Mouse (Mus musculus) heart, embryonic 10.5 days (tissue): ENCODE data around the gene Slc26a8. TPM values are rescaled to one million over a fixed set of nuclear protein-coding genes. Genes with fewer than 3 reads are reported as not detected.
"Not testable (repeated sequence)": the region's sequence is repeated elsewhere in the genome, so short reads cannot be mapped to it uniquely, and the experiment has no call there.

Experiments
- DNase-seq: peaks from one replicate; pipeline ENCODE4 v3.0.0-alpha.2; 2017; ENCODE audit warnings: low spot score
- H3K27ac ChIP-seq: fragments of 300-500 bp; sonication (generic); 2 replicates; pipeline ENCODE4 v1.5.1; 2016; ENCODE audit warnings: mild to moderate bottlenecking
- H3K27me3 ChIP-seq: fragments of 300-500 bp; sonication (generic); 2 replicates; pipeline ENCODE4 v1.6.1; 2016; ENCODE audit warnings: mild to moderate bottlenecking; ENCODE audit not compliant: poor library complexity, insufficient read depth, severe bottlenecking
- H3K36me3 ChIP-seq: fragments of 300-500 bp; sonication (generic); 2 replicates; pipeline ENCODE4 v1.6.1; 2016; ENCODE audit warnings: mild to moderate bottlenecking, moderate library complexity
- H3K4me1 ChIP-seq: fragments of 300-500 bp; sonication (generic); 2 replicates; pipeline ENCODE4 v1.6.1; 2016; ENCODE audit warnings: mild to moderate bottlenecking
- H3K4me3 ChIP-seq: fragments of 300-500 bp; sonication (generic); 2 replicates; pipeline ENCODE4 v1.5.1; 2016; ENCODE audit warnings: mild to moderate bottlenecking, moderate library complexity
- H3K9me3 ChIP-seq: fragments of 300-500 bp; sonication (generic); 2 replicates; pipeline ENCODE4 v1.6.1; 2016; ENCODE audit warnings: mild to moderate bottlenecking, moderate library complexity
- WGBS: fragments of 180-500 bp; shearing (Covaris S2); methylation state at CpG from one replicate; pipeline ENCODE4 v1.1.7; 2016; 5-methylcytosine and 5-hydroxymethylcytosine counted together
- polyA plus RNA-seq: library from polyadenylated mRNA; unstranded; fragments of >200 nt; fragmentation: Nextera tagmentation; extraction: Ambion mirVana; gene quantifications from 2 replicates; pipeline ENCODE4 v1.2.1, GENCODE M21; 2016

Gene Slc26a8
- polyA plus RNA-seq: 0.15 and 0.34 TPM in 2 replicates

- WGBS: 8% methylated on average over 40 of the region's 40 CpGs
- peaks cover 34% of the 10 kb centered on the region for H3K4me1 ChIP-seq
- H3K4me3 ChIP-seq: peak within 1 kb of the TSS; percentile 98
- peaks cover 13% of the 10 kb centered on the region for H3K27me3 ChIP-seq
- H3K9me3 ChIP-seq: no peaks in the 10 kb centered on the region
- peak within 1 kb of the TSS; percentile 98 for H3K27ac ChIP-seq
- no peaks in the 10 kb centered on the region for H3K36me3 ChIP-seq
- no peak for DNase-seq
These were observed at the start of gene Slc26a8 for GRCm38 (mm10) chr17:28689586-28690283. Slc26a8 (minus strand) TSS chr17:28690233.

- Histone ChIP-seq H3K4me3 (no peak overlapping the region), H3K27ac (no peak overlapping the region), H3K4me1 (peaks cover 12% of the 10 kb centered on the region), H3K27me3 (no peaks in the 10 kb centered on the region), H3K36me3 (peaks cover 82% of the 10 kb centered on the region), H3K9me3 (no peaks in the 10 kb centered on the region)
- 94% methylated on average over 6 of the region's 6 CpGs for WGBS
- DNase-seq: no peak
These were observed 49.2 kb upstream of the Slc26a8 start for GRCm38 (mm10) chr17:28739244-28739643.

- no peak for DNase-seq
- WGBS: 87% methylated on average over 4 of the region's 4 CpGs
- peaks cover 12% of the 10 kb centered on the region for H3K4me1 ChIP-seq
- no peak overlapping the region for H3K4me3 ChIP-seq
- peaks cover 76% of the 10 kb centered on the region for H3K36me3 ChIP-seq
- no peaks in the 10 kb centered on the region for H3K27me3 ChIP-seq
- H3K9me3 ChIP-seq: no peaks in the 10 kb centered on the region
- no peak overlapping the region for H3K27ac ChIP-seq
These were observed 47.9 kb upstream of the Slc26a8 start for GRCm38 (mm10) chr17:28737973-28738372.

DNA sequence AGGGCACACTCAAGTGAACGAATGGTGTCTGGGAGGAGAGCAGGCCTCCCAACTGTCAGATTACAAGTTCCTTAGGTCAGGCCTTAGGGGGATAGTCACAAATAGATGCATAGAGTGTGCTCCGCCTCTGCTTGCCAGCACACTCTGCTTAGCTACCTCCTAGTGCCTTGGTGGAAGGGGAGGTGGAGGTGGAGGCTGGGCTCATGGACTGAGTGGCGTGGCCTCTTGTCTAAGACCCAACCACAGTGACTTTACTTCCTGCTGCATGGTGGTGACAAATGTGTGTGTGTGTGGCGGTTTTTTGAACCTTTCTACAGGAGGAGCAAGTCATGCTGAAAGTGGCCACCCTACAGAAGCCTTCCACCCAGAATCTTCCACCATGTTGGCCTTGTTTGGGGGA, 46.5 kb upstream of the Slc26a8 start:
- Histone ChIP-seq H3K4me1 (peaks cover 12% of the 10 kb centered on the region), H3K27ac (no peak overlapping the region), H3K36me3 (peaks cover 75% of the 10 kb centered on the region), H3K27me3 (no peaks in the 10 kb centered on the region), H3K4me3 (no peak overlapping the region), H3K9me3 (no peaks in the 10 kb centered on the region)
- WGBS: 76% methylated on average over 4 of the region's 4 CpGs
- no peak for DNase-seq

- Histone ChIP-seq H3K4me1 (peaks cover 12% of the 10 kb centered on the region), H3K36me3 (peaks cover 75% of the 10 kb centered on the region), H3K27ac (no peak overlapping the region), H3K9me3 (no peaks in the 10 kb centered on the region), H3K4me3 (no peak overlapping the region), H3K27me3 (no peaks in the 10 kb centered on the region)
- no peak for DNase-seq
- 88% methylated on average over 6 of the region's 6 CpGs for WGBS
These were observed 45.5 kb upstream of the Slc26a8 start for GRCm38 (mm10) chr17:28735317-28736105.

DNA sequence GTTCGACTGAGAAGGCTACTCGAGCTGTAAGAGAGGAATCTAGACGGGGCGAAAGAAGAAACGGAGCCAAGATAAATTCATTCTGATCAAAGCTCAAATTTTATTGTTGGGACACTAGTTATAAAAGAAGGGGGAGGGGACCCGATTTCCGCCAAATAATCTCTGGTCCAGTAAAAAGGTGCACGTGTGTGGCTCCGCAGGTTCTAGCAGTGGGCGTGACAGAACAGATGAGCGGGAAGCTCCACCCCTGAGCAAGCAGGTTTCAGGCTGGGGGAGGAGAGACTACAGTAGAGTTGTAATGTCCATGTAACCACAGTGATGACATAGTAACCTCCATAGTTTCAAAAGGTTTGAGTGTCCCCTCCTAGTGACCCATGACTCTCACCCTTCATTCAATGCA, 37.5 kb upstream of the Slc26a8 start:
- peaks cover 93% of the 10 kb centered on the region for H3K36me3 ChIP-seq
- H3K4me3 ChIP-seq, H3K27ac ChIP-seq, H3K27me3 ChIP-seq, DNase-seq, H3K9me3 ChIP-seq, H3K4me1 ChIP-seq: not testable (repeated sequence)
- 92% methylated on average over 11 of the region's 11 CpGs for WGBS

- Histone ChIP-seq H3K27ac (no peak within 1 kb of the TSS), H3K27me3 (no peaks in the 10 kb centered on the region), H3K4me3 (no peak within 1 kb of the TSS), H3K4me1 (peaks cover 15% of the 10 kb centered on the region), H3K36me3 (peaks cover 87% of the 10 kb centered on the region), H3K9me3 (no peaks in the 10 kb centered on the region)
- DNase-seq: no peak
- WGBS: 88% methylated on average over 4 of the region's 4 CpGs
These were observed 35.8 kb upstream of the Slc26a8 start, which contains the start of gene AC170998.1 for GRCm38 (mm10) chr17:28725783-28726182. AC170998.1 (plus strand) TSS chr17:28726083.

DNA sequence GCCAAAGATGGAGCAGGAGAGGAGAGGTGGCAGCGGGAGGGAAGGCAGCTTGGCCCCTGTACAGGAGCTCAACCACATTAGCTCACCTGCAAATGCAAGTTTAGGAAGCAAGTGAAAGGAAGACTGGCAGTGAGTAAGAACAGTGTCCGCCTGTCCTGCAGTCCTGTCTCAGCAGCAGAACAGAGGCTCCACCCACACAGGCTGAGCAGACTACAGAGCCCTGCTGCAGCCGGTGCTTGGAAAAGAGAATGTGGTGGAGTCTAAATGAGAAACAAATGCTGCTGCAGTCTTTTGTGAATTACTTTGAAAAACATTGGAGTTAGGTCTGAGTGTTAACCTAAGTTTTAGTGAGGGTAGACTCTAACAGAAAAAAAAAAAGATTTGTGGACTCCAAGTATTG, 27.5 kb upstream of the Slc26a8 start:
- Histone ChIP-seq H3K27me3 (no peaks in the 10 kb centered on the region), H3K4me1 (peaks cover 35% of the 10 kb centered on the region), H3K36me3 (peaks cover 73% of the 10 kb centered on the region), H3K4me3 (no peak overlapping the region), H3K27ac (no peak overlapping the region), H3K9me3 (no peaks in the 10 kb centered on the region)
- no peak for DNase-seq
- 72% methylated on average over 3 of the region's 3 CpGs for WGBS

- Histone ChIP-seq H3K9me3 (no peaks in the 10 kb centered on the region), H3K4me1 (peaks cover 33% of the 10 kb centered on the region), H3K36me3 (peaks cover 63% of the 10 kb centered on the region), H3K4me3 (no peak overlapping the region), H3K27ac (no peak overlapping the region), H3K27me3 (no peaks in the 10 kb centered on the region)
- no peak for DNase-seq
- 78% methylated on average over 7 of the region's 7 CpGs for WGBS
These were observed 26.0 kb upstream of the Slc26a8 start for GRCm38 (mm10) chr17:28715832-28716548.

DNA sequence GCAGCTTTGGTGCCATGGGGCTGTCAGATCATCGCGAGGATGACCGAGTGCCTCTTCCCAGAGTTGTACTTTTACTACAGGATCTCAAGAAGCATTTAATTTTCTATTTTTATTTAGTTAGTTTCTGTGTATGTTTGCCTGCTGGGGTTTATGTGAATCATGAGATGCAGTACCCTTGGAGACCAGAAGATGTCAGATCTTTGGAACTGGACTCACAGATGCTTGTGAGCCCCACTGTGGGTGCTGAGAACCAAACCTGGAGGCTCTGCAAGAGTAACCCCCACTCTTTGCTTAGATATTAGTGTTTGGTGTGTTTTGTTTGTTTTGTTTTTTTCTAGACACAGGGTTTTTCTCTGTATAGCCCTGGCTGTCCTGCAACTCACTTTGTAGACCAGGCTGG, 24.0 kb upstream of the Slc26a8 start:
- peaks cover 49% of the 10 kb centered on the region for H3K36me3 ChIP-seq
- no peaks in the 10 kb centered on the region for H3K9me3 ChIP-seq
- no peak for DNase-seq
- peaks cover 29% of the 10 kb centered on the region for H3K4me1 ChIP-seq
- WGBS: 94% methylated on average over 3 of the region's 3 CpGs
- H3K27me3 ChIP-seq: no peaks in the 10 kb centered on the region
- no peak overlapping the region for H3K27ac ChIP-seq
- H3K4me3 ChIP-seq: no peak overlapping the region

- Histone ChIP-seq H3K27me3 (no peaks in the 10 kb centered on the region), H3K4me3 (no peak overlapping the region), H3K27ac (peak overlapping the region; percentile 44; the same call in 1 of the 2 replicates), H3K4me1 (peaks cover 29% of the 10 kb centered on the region), H3K36me3 (peaks cover 38% of the 10 kb centered on the region), H3K9me3 (no peaks in the 10 kb centered on the region)
- 55% methylated on average over 6 of the region's 6 CpGs for WGBS
- DNase-seq: no peak
These were observed 22.3 kb upstream of the Slc26a8 start for GRCm38 (mm10) chr17:28712305-28712704.

DNA sequence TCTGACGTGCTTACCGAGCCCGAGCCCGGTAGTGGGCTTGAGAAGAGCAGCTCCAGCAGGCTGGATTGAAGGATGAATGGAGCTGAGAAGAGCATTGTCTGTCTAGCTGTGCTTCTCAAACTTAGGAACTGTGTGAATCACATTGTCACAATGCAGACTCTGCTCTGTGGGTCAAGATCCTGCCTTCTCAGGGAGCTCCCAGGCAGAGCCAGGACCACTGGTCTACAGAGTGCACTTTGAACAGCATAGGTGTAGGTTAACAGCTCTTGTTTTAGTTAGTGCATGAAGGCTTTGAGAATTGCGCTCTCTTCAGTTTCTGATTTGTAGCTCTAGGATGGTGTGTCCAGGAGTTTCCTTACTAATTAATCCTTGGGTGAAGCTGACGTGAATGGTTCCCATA, 21.2 kb upstream of the Slc26a8 start:
- WGBS: 93% methylated on average over 6 of the region's 6 CpGs
- DNase-seq: no peak
- H3K27me3 ChIP-seq: no peaks in the 10 kb centered on the region
- H3K4me1 ChIP-seq: peaks cover 36% of the 10 kb centered on the region
- no peak overlapping the region for H3K27ac ChIP-seq
- H3K36me3 ChIP-seq: peaks cover 28% of the 10 kb centered on the region
- no peaks in the 10 kb centered on the region for H3K9me3 ChIP-seq
- no peak overlapping the region for H3K4me3 ChIP-seq

- H3K4me1 ChIP-seq: peaks cover 39% of the 10 kb centered on the region
- H3K36me3 ChIP-seq: peaks cover 20% of the 10 kb centered on the region
- no peaks in the 10 kb centered on the region for H3K9me3 ChIP-seq
- H3K27ac ChIP-seq: no peak overlapping the region
- no peak overlapping the region for H3K4me3 ChIP-seq
- no peak for DNase-seq
- 88% methylated on average over 8 of the region's 8 CpGs for WGBS
- no peaks in the 10 kb centered on the region for H3K27me3 ChIP-seq
These were observed 20.3 kb upstream of the Slc26a8 start for GRCm38 (mm10) chr17:28710291-28710688.
